Mouse (Mus musculus) layer of hippocampus, postnatal 36 days (tissue): ENCODE measurements around the gene Cyp2f2. TPM values are rescaled to one million over a fixed set of nuclear protein-coding genes. Genes with fewer than 3 reads are reported as not detected.

Experiments
- DNase-seq, 2 experiments: peaks; one replicate each; pipeline ENCODE4 v3.0.0; 2022
- total RNA-seq, 2 experiments: library from RNA; stranded (reverse); gene quantifications; 2 replicates each; pipeline ENCODE4 v1.2.3; 2021

The Cyp2f2 gene
- total RNA-seq, result under 1 TPM in 1 of 2 experiments, not detected in 1; 0.17 TPM

DNA sequence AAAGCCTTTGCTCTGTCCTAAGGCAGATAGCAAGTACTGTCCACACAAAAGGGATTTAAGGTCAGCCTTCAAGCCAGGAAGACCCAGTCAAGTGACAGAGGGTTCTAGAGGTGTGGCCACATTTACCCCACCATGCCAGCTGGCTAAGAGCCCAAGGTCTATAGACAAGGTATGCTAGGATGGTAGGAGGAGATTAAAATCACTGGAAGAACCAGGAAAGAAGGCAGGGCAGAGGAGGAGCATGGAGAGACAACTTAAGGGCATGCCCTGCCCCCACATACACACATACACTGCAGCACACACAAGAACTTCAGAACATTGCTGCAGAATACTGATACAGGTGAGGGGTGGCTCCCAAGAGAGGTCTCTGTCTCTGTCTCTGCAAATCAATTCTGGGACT is at the start of gene Cyp2f2:
Gene Cyp2f2 (plus strand): TSS at position 234 of the 400 bp plus-strand sequence.
- no peak for DNase-seq

GRCm38 (mm10) chr7:27078641-27079040 is 41.1 kb upstream of the Cyp2f2 start:
- DNase-seq, result no peak

DNA sequence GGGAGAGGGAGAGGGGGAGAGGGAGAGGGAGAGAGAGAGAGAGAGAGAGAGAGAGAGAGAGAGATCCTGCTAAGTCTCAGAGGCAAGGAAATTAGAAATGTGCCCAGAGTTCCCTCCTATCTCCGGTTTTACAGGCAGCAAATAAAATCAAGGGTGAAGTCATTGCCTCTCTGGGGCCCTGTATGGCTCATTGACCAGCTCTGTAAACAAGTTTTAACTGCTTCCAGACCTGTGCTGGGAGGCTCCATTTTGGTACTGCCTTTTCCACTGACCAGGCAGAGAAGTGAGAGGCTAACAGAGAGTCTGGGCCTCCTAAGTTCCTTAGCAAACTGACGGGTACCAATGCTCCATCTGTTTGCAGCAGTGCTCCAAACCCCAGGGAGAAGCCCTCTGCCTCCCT is 38.1 kb upstream of the Cyp2f2 start:
- DNase-seq, result no peak

DNA sequence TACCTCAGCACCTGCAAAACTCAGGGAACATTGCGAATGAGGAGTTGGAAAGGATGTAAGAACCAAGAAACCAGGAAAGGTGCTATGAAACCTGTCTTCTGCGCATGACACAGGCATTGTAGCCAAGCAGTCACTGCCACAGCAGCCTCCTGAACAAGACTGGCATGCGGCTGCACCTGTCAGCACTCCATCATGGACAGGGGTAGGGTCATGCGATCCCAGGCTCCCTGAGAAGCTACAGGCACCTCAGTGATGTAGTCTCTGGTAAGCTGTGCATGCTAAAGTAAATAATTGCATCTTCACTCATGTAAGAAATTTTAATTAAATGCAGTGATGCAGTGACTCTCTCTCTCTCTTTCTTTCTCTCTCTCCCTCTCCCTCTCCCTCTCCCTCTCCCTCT is 28.7 kb upstream of the Cyp2f2 start:
- no peak for DNase-seq

GRCm38 (mm10) chr7:27092038-27092703 is 27.5 kb upstream of the Cyp2f2 start:
- DNase-seq, result no peak

GRCm38 (mm10) chr7:27092882-27093281 is 26.8 kb upstream of the Cyp2f2 start:
- DNase-seq, result no peak

- no peak for DNase-seq
These were observed 14.8 kb upstream of the Cyp2f2 start for GRCm38 (mm10) chr7:27104882-27105281.

DNA sequence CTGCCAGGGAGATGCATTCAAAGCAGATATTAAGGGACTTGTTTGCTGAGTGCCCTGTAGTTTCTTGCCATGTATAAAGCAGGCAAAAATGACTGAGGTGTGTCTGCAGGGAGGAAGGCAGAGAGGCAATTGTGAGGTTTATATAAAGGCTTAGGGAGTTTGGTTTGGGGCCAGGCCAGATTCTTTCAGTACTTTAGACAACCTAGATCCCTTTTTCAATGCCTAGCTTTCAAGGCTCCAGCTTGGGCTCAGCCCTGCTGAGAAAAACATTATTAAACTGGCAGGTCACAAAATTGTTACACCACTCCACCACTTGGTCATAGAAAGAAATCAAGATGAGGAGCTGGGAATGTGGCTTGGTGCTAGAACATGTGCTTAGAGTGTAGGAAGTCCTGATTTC is 9.4 kb upstream of the Cyp2f2 start:
- DNase-seq, result no peak

DNA sequence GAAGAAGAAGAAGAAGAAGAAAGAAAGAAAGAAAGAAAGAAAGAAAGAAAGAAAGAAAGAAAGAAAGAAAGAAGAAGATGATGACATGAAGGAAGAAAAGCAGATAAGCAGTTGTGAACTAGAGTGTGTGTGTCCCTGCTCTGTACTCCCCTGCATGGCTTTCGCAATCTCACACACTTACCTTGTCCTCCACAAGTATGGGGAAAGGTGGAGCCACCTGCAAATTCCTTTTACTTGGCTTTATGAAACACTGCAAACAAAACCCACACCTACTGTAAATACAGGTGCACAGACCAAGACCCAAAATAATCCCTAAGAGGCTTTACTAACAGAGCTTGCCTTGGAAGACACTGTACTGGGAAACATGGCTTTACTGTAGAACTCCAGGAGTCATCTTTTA is 8.7 kb upstream of the Cyp2f2 start:
- DNase-seq, result no peak

DNA sequence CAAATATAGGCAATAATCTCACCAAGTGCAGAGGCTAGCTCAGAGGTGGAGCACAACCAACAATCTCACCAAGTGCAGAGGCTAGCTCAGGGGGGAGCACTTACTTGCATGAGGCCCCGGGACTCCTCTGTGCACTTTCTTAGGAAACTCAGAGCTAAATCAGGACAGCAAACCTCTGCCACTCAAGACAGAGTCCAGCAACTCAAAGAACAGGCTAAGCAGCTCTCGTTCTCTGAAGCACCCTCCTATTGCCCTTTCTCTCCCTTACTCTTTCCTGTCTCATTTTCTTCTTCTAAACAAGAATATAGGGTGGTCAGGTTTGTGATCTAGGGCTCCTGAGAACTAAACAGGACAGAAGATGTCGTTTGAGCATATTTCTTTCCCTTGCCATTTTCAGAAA is 7.7 kb upstream of the Cyp2f2 start:
- no peak for DNase-seq

DNA sequence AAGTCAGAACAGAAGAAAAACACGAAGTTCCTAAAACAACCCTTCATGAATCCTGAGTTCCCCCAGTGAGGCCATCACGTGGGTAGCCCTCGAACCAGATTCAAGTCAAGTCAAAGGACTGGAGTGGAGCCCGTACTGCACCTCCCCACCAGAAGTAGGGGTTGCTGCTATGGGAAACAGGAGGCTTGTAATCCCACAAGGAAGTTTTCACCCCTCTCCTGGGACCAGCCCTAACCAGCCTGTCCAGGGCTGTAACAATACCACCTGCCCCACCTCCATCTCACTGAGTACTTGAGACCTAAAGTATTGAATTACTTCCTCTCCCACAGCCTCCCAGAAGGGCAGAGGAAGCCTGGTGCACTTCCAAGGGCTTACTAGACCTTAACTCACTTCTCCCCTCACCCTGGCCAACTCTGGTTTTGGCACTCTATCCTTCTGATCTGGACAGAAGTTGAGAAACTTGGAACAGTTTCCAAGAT is 1.6 kb upstream of the Cyp2f2 start:
- no peak for DNase-seq

- no peak for DNase-seq
These were observed 4.7 kb downstream of the Cyp2f2 start for GRCm38 (mm10) chr7:27124305-27124832.

- no peak for DNase-seq
These were observed 5.3 kb downstream of the Cyp2f2 start for GRCm38 (mm10) chr7:27124969-27125368.

DNA sequence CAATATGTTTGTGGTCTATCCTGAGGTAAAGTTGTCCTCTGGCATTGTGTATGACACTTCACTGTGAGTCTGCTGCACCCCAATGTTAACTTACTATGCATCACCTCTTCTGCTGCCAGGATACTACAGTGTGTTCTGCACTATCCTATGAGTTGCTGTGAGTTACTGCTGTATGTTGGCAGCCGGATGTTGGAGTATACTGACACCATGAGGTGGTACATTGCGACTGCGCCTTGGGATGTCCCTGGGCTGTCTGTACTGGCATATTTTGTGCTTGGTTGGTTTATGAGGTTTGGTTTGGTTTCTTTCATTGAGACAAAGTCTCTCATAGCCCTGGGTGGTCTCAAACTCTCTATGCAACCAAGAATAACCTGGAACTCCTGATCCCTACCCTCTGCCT is 8.5 kb downstream of the Cyp2f2 start:
- DNase-seq, result peak; percentile 15 to 29

DNA sequence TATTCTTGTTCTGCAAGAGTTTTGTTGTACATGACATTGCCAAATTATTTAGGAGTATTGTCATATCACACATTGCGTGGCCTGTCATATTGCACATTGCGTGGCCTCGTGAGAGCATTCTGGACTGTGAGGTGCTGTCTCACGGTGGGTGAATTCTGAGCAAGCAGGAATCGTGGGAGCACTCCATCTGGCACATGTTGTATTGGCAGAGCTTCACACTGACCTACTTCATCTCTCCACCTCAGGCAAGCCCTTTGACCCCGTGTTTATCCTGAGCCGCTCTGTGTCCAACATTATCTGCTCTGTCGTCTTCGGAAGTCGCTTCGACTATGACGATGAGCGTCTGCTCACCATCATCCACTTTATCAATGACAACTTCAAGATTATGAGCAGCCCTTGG is 9.2 kb downstream of the Cyp2f2 start:
- DNase-seq, result no peak

- no peak for DNase-seq
These were observed 10.1 kb downstream of the Cyp2f2 start for GRCm38 (mm10) chr7:27129811-27130210.

- DNase-seq, result no peak
These were observed 11.0 kb downstream of the Cyp2f2 start for GRCm38 (mm10) chr7:27130521-27131370.

DNA sequence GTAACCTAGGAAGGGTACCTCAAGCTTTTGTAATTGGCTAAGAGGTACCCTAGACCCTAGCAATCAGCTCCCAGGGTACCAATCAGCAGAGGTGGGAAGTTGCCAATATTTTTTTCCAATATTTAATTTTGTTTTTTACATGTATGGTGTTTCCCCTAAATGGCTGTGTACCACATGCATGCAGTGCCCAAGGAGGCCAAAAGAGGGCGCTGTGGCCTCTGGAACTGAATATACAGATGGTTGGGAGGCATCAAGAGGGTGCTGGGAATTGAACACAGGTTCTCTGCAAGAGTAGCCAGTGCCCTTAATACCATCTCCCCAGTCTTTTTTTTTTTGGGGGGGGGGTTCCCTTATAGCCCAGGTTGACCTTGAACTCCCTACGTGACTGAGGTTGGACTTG is 11.7 kb downstream of the Cyp2f2 start:
- no peak for DNase-seq

GRCm38 (mm10) chr7:27132588-27132987 is 12.9 kb downstream of the Cyp2f2 start:
- peak; percentile 24 to 26 for DNase-seq

GRCm38 (mm10) chr7:27133156-27133555 is 13.4 kb downstream of the Cyp2f2 start:
- DNase-seq, result no peak

DNA sequence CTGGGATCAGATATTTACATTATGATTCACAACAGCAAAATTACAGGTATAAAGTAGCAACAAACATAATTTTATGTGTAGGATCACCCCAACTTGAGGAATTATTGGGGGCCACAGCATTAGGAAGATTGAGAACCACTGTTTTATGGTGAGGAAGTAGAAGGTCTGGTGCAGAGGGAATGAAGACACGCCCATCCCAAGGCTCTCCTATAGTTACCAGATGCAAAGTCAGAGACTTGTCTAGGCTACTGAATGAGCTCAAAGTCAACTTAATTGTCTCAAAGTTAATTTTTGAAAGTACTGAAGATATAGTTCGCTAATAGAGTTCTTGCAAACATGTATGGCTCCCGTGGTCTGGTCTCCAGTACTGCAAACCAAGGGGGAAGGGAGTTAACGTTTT is 14.0 kb downstream of the Cyp2f2 start:
- no peak for DNase-seq

- no peak for DNase-seq
These were observed 16.8 kb downstream of the Cyp2f2 start for GRCm38 (mm10) chr7:27136410-27136996.

- no peak for DNase-seq
These were observed 33.6 kb downstream of the Cyp2f2 start, which contains the start of gene Cyp2t4 for GRCm38 (mm10) chr7:27153205-27153764. Gene Cyp2t4, plus strand, starts transcription at chr7:27153714.
